Mouse (Mus musculus): Measurements from ENCODE around the gene Gm17268. TPM values are rescaled to one million over a fixed set of nuclear protein-coding genes. Genes with fewer than 3 reads are reported as not detected.

Gm17268 gene
- not detected for polyA plus RNA-seq (2017; shearing (Covaris generic))

GRCm38 (mm10) chr11:82038535-82038934, at the start of gene Gm17268:
Gm17268 (minus strand) TSS chr11:82038562.
- ATAC-seq: no peak

- ATAC-seq: no peak
These were observed 46.0 kb upstream of the Gm17268 start for GRCm38 (mm10) chr11:82084360-82084759.

GRCm38 (mm10) chr11:82080865-82081264, 42.5 kb upstream of the Gm17268 start:
- ATAC-seq: no peak

GRCm38 (mm10) chr11:82078136-82078730, 39.9 kb upstream of the Gm17268 start:
- no peak for ATAC-seq

GRCm38 (mm10) chr11:82077031-82077430, 38.7 kb upstream of the Gm17268 start:
- ATAC-seq: no peak

GRCm38 (mm10) chr11:82073686-82074085, 35.3 kb upstream of the Gm17268 start:
- ATAC-seq: no peak

GRCm38 (mm10) chr11:82072984-82073383, 34.6 kb upstream of the Gm17268 start:
- no peak for ATAC-seq

GRCm38 (mm10) chr11:82072374-82072773, 34.0 kb upstream of the Gm17268 start:
- ATAC-seq: no peak

GRCm38 (mm10) chr11:82071076-82071475, 32.7 kb upstream of the Gm17268 start:
- ATAC-seq: no peak

GRCm38 (mm10) chr11:82066953-82067571, 28.7 kb upstream of the Gm17268 start:
- ATAC-seq: no peak

GRCm38 (mm10) chr11:82063454-82063853, 25.1 kb upstream of the Gm17268 start:
- ATAC-seq: no peak

GRCm38 (mm10) chr11:82062226-82062625, 23.9 kb upstream of the Gm17268 start:
- ATAC-seq: no peak

GRCm38 (mm10) chr11:82057646-82058045, 19.3 kb upstream of the Gm17268 start, which contains the start of gene Ccl11:
Ccl11 (plus strand) TSS chr11:82057823.
- ATAC-seq: no peak

- ATAC-seq: no peak
These were observed 15.5 kb upstream of the Gm17268 start for GRCm38 (mm10) chr11:82053849-82054248.

GRCm38 (mm10) chr11:82047746-82048415, 9.5 kb upstream of the Gm17268 start:
- no peak for ATAC-seq

- no peak for ATAC-seq
These were observed 7.1 kb upstream of the Gm17268 start, which contains the start of gene Ccl7 for GRCm38 (mm10) chr11:82045471-82045870. Ccl7 (plus strand) TSS chr11:82045712.

- no peak for ATAC-seq
These were observed 3.3 kb upstream of the Gm17268 start for GRCm38 (mm10) chr11:82041671-82042080.

- ATAC-seq: no peak
These were observed 834 bp upstream of the Gm17268 start for GRCm38 (mm10) chr11:82039132-82039660.

GRCm38 (mm10) chr11:82035857-82036256, 2.5 kb downstream of the Gm17268 start:
- ATAC-seq: no peak

- no peak for ATAC-seq
These were observed 3.0 kb downstream of the Gm17268 start, which contains the start of gene Ccl2 for GRCm38 (mm10) chr11:82035356-82035755. Ccl2 (plus strand) TSS chr11:82035571.

- no peak for ATAC-seq
These were observed 3.9 kb downstream of the Gm17268 start for GRCm38 (mm10) chr11:82034446-82034845.

GRCm38 (mm10) chr11:82032678-82033344, 5.6 kb downstream of the Gm17268 start:
- no peak for ATAC-seq

GRCm38 (mm10) chr11:82032136-82032535, 6.2 kb downstream of the Gm17268 start:
- no peak for ATAC-seq

Measured in CD4-positive, CD25-positive, alpha-beta regulatory T cell, adult 4 months (primary cell).